Mouse (Mus musculus): ENCODE data around the gene Prpf6.

Gene Prpf6

DNA sequence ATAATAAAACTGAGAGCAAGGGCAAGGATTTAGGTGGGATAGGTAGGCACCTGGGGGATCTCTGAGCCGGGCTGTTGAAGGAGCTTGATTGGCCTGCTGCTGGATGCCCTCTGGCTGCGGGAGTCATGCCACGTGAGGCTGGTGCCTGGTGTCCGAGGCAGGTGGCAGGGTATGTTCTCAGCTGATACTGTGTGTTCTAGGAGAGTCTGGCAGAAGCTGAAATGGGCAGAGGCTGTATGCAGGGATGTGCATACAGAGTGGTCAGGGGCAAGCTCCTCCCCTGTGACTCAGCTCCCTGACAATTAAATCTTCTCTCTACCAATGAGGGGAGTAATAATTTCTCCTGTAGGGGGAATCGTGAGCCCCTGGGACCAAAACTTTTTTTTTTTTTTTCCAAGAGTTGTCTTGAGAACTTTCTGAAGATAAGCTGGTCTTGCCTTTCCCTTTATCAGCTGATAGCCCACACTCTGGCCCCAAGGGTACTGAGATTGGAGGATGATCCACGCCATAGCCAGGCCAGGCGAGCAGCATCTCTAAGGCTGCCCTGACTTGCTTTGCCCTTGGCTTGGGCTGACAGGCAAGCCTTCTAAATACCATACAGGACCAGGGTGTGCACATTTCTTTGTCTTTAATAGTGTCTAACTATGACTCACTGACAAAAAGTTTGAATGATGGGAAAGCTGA, 5.9 kb downstream of the Prpf6 start:
- DNase-seq (ENCODE audit: low spot score): peak; percentile 52

DNA sequence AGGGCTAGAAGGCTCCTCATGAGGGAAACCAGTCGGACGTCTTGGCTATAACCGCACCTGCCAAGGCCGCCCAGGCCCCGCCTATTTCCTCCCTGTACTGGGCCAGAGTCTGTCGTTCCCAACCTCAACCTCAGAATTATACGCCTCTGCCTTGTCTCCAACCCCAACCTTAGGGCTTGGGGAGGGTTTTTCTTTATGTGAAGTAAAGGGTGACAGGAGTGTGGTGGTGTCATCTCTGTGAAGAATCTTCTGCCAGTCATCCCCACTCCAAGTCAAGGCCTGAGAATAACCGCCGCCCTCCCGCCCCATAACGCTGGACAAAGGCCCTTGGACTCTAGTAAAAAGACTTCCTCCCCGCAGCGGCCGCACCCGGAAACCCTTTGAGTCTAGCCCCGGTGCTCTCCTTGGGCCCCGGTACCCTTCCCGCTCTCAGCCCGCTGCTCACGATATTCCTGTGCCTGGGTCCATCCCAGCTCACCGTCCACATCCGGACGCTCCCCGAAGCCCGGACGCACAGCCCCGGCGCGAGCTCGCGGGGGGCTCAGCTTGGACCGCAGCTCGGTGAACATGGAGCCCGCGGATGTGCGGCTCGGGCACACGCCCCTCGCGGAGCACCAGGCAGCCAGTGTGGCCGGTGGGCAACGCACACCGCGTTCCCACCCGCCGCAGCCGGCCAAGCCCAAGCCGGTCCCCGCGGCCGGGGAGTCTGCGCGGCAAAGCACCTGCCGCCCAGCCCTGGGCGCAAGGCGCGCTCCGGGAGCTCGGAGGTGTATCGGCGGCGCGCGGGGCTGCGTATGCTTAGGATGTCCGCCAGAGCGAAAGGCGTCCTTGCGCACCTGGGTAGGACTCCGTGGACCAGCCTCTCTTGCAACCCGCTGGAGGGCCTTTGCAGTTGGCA, 7.0 kb downstream of the Prpf6 start, which contains the start of gene Samd10:
TSS of gene Samd10 (minus strand) at position 759 of the 898 bp plus-strand sequence.
- DNase-seq (ENCODE audit: low spot score): no peak

- no peak for DNase-seq (ENCODE audit: low spot score)
Observed at GRCm38 (mm10) chr2:181600226-181600758, 8.6 kb downstream of the Prpf6 start.

GRCm38 (mm10) chr2:181600828-181601750, 9.4 kb downstream of the Prpf6 start:
- DNase-seq (ENCODE audit: low spot score): peak; percentile 92

GRCm38 (mm10) chr2:181601751-181602145, 10.1 kb downstream of the Prpf6 start:
- no peak for DNase-seq (ENCODE audit: low spot score)

DNA sequence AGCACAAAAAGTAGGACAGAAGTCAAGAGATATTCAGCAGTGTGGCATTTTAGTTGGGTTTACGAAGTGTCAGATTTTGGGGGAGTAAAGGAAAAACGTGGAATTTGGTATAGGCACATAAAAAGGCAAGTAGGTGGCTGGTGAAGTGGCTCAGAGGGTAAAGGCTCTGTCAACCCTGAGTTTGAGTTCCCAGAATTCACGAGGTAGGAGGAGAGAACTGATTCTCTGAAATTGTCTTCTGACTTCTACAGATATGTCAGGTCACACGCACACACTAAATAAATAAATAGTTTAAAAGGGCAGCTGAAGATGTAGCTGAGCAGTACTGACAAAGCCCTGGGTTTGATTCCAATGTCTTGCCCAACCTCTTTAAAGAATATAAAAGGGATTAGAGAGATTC, 10.7 kb downstream of the Prpf6 start:
- DNase-seq (ENCODE audit: low spot score): no peak

- no peak for DNase-seq (ENCODE audit: low spot score)
Observed at GRCm38 (mm10) chr2:181618761-181619495, 27.3 kb downstream of the Prpf6 start.

GRCm38 (mm10) chr2:181623401-181623800, 31.7 kb downstream of the Prpf6 start:
- DNase-seq (ENCODE audit: low spot score): no peak

- no peak for DNase-seq (ENCODE audit: low spot score)
Observed at GRCm38 (mm10) chr2:181628471-181628870, 36.8 kb downstream of the Prpf6 start.

GRCm38 (mm10) chr2:181632624-181633023, 41.0 kb downstream of the Prpf6 start:
- DNase-seq (ENCODE audit: low spot score): no peak

DNA sequence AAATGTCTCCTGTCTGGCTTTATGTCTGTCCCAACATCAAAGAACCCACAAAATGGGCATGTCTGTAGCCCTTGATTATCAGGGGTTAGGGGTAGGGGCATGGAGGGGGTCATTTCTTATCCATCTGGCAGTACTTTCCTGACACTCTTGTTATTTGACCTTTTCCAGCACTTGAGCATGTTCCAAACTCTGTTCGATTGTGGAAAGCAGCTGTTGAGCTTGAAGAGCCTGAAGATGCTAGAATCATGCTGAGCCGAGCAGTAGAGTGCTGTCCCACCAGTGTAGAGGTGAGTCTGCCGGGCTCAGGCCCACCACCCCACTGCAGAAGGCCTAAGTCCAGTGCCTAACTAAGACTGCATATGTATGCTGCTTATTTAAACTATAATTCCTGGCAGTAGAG, 44.2 kb downstream of the Prpf6 start:
- DNase-seq (ENCODE audit: low spot score): no peak

DNA sequence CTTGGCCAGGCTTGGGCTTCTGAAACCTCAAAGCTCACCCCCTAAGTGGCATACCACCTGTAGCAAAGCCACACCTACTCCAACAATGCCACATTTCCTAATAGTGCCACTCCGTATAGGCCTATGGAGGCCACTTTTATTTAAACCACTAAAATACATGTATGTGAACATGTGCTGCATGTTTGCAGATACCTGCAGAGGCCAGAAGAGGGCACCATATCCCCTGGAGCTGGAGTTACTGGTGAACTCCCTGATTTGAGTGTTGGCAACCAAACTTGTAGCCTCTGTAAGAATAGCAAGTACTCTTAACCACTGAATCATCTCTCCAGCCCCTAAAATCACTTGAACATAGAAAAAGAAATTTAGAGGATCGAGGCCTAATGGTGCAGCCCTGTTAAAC, 52.7 kb downstream of the Prpf6 start:
- DNase-seq (ENCODE audit: low spot score): no peak

GRCm38 (mm10) chr2:181645666-181646065, 54.0 kb downstream of the Prpf6 start:
- DNase-seq (ENCODE audit: low spot score): no peak

DNA sequence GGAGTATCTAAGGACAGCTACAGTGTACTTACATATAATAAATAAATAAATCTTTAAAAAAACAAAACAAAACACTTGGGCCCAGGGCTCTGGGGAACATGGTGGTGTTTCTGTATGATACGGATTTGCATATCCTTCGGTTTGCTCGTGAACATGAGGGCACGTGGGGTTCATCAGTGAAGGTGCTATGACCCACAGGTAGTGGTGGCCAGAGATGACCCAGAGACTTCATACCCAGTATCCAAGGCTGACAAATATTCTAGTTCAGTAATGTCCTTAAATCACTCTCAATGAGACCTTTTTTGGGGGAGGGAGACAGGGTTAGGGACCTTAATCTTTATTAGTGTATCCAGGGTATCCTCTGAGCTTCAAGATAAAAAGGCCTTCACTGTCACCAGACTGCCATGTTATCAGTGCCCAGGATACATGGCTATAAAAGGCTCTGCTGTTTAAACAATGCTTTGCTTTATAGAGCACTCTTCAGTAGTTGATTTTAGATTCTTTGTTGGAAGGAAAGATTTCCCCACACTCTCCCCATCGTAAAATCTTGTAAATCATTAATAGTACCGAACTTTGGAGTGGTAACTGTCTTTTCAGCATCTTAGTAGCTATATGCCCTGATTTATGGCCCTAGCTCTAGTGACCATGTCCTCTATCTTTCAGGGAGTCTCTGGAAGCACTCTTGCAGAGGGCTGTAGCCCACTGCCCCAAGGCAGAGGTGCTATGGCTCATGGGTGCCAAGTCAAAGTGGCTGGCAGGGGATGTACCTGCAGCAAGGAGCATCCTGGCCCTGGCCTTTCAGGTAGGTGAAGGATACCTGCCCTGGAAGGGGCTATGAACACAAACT, 55.2 kb downstream of the Prpf6 start:
- DNase-seq (ENCODE audit: low spot score): no peak

DNA sequence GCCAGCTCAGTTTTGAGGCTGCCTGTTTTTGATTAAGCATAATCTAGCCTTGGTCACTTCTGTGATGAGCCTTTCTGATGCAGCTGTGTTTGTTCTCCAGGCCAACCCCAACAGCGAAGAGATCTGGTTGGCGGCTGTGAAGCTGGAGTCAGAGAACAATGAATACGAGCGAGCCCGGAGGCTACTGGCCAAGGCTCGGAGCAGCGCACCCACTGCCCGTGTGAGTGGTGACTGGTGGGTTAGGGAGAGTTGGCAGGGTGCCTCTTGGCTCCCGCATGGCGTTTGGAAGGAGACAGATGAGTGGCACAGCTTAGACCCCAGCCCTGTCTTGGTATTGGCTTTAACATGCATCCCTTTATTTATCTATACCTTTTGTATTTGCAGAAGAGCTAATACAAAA, 57.3 kb downstream of the Prpf6 start:
- no peak for DNase-seq (ENCODE audit: low spot score)

- no peak for DNase-seq (ENCODE audit: low spot score)
Observed at GRCm38 (mm10) chr2:181653065-181653464, 61.4 kb downstream of the Prpf6 start.

GRCm38 (mm10) chr2:181653523-181653922, 61.9 kb downstream of the Prpf6 start:
- DNase-seq (ENCODE audit: low spot score): no peak

DNA sequence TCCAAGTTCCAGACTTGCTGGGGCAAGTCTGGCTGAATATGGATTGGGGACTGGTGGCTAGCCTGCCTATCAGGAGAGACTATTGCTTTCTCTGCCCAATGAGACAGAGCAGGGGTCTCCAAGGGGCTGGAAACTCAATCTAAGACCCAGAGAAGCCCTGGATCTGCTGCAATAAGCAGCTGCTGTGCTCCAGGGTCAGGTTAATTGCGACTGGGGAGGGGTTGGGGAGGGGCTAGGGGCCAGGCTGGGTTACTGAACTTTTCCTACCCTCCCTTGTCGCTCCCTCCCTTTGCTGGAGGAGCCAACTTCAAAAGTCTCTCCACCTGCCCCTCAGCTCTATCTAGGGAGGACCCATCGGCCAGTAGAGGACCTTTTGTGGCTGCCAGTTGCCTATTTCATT, 65.1 kb downstream of the Prpf6 start, which contains the start of gene Gm29797:
TSS of gene Gm29797 (plus strand) at position 301 of the 400 bp plus-strand sequence.
- no peak for DNase-seq (ENCODE audit: low spot score)

DNA sequence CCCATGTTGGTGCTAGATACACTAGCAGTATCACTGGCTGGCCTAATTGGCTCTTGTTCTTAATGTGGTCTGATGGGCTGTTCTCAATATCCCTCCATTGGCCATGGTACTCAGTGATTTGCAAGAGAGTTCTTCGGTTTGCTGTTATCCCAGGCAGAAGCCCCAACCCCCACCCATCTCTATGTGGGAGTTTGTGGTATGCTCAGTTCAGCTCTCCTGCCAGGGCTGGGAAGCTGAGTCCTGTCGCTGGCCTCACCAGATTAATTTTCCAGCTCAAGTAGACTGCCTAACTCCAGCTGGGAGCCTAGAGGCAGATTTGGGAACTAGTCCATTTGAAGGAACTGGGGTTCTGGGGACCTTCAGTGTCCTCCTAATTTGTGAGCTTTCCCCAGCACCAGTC, 65.8 kb downstream of the Prpf6 start:
- DNase-seq (ENCODE audit: low spot score): no peak

GRCm38 (mm10) chr2:181658528-181658927, 66.9 kb downstream of the Prpf6 start:
- DNase-seq (ENCODE audit: low spot score): no peak
